Mouse (Mus musculus): ENCODE data around the gene Ctsc. TPM values are rescaled to one million over a fixed set of nuclear protein-coding genes. Genes with fewer than 3 reads are reported as not detected.

Ctsc gene
- polyA plus RNA-seq, 1 experiment from 2014 or later = 24.2 TPM

- H3K27ac ChIP-seq (replicated peaks; ENCODE audit: low read depth, low read length) = no peak overlapping the region
- DNase-seq (ENCODE audit: low spot score) = no peak
- WGBS = 85% methylated on average over 3 of the region's 3 CpGs
- no peak overlapping the region for H3K4me2 ChIP-seq (ENCODE audit: low read depth, low read length)
- no peaks in the 10 kb centered on the region for H3K27me3 ChIP-seq (ENCODE audit: control insufficient read depth, insufficient read depth, low read length)
- no peak overlapping the region for H3K4me3 ChIP-seq (ENCODE audit: low read depth, low read length)
- H3K36me3 ChIP-seq (replicated peaks; ENCODE audit: control insufficient read depth, insufficient read depth, low read depth, low read length) = no peaks in the 10 kb centered on the region
- H3K4me1 ChIP-seq (ENCODE audit: control insufficient read depth, insufficient read depth, low read length) = no peaks in the 10 kb centered on the region
- ATAC-seq (replicated peaks; ENCODE audit: insufficient number of reproducible peaks, low FRiP score, low TSS enrichment, low read depth) = no peak
- H3K9me3 ChIP-seq (replicated peaks; ENCODE audit: control insufficient read depth, low read length) = no peaks in the 10 kb centered on the region
- no peak overlapping the region for H3K9ac ChIP-seq (replicated peaks; ENCODE audit: low read length)
Measured at GRCm38 (mm10) chr7:88306725-88307124, 28.8 kb downstream of the Ctsc start.

- H3K36me3 ChIP-seq (replicated peaks; ENCODE audit: control insufficient read depth, insufficient read depth, low read depth, low read length) = no peaks in the 10 kb centered on the region
Measured at GRCm38 (mm10) chr7:88310398-88311180, 32.7 kb downstream of the Ctsc start.

GRCm38 (mm10) chr7:88316408-88316807 lies 38.5 kb downstream of the Ctsc start:
- Histone ChIP-seq H3K27me3 (ENCODE audit: control insufficient read depth, insufficient read depth, low read length) (no peaks in the 10 kb centered on the region), H3K4me2 (ENCODE audit: low read depth, low read length) (no peak overlapping the region), H3K4me3 (ENCODE audit: low read depth, low read length) (no peak overlapping the region), H3K27ac (replicated peaks; ENCODE audit: low read depth, low read length) (no peak overlapping the region), H3K4me1 (ENCODE audit: control insufficient read depth, insufficient read depth, low read length) (no peaks in the 10 kb centered on the region), H3K9ac (replicated peaks; ENCODE audit: low read length) (no peak overlapping the region), H3K36me3 (replicated peaks; ENCODE audit: control insufficient read depth, insufficient read depth, low read depth, low read length) (no peaks in the 10 kb centered on the region), H3K9me3 (replicated peaks; ENCODE audit: control insufficient read depth, low read length) (no peaks in the 10 kb centered on the region)
- 76% methylated on average over 3 of the region's 3 CpGs for WGBS
- DNase-seq (ENCODE audit: low spot score) (no peak), ATAC-seq (replicated peaks; ENCODE audit: insufficient number of reproducible peaks, low FRiP score, low TSS enrichment, low read depth) (no peak)

More at GRCm38 (mm10) chr7:88310398-88311180, 32.7 kb downstream of the Ctsc start:
- H3K9me3 ChIP-seq (replicated peaks; ENCODE audit: control insufficient read depth, low read length) = no peaks in the 10 kb centered on the region
- DNase-seq (ENCODE audit: low spot score) (no peak), ATAC-seq (replicated peaks; ENCODE audit: insufficient number of reproducible peaks, low FRiP score, low TSS enrichment, low read depth) (no peak)
- no peak overlapping the region for H3K9ac ChIP-seq (replicated peaks; ENCODE audit: low read length)
- H3K27me3 ChIP-seq (ENCODE audit: control insufficient read depth, insufficient read depth, low read length) = no peaks in the 10 kb centered on the region
- 84% methylated on average over 3 of the region's 3 CpGs for WGBS
- H3K27ac ChIP-seq (replicated peaks; ENCODE audit: low read depth, low read length) = no peak overlapping the region
- H3K4me3 ChIP-seq (ENCODE audit: low read depth, low read length) = no peak overlapping the region
- no peak overlapping the region for H3K4me2 ChIP-seq (ENCODE audit: low read depth, low read length)
- no peaks in the 10 kb centered on the region for H3K4me1 ChIP-seq (ENCODE audit: control insufficient read depth, insufficient read depth, low read length)

GRCm38 (mm10) chr7:88318474-88318873 lies 40.6 kb downstream of the Ctsc start:
- no peak overlapping the region for H3K27ac ChIP-seq (replicated peaks; ENCODE audit: low read depth, low read length)
- H3K4me1 ChIP-seq (ENCODE audit: control insufficient read depth, insufficient read depth, low read length) = no peaks in the 10 kb centered on the region
- no peak overlapping the region for H3K9ac ChIP-seq (replicated peaks; ENCODE audit: low read length)
- WGBS = 71% methylated on average over 1 of the region's 1 CpGs
- H3K9me3 ChIP-seq (replicated peaks; ENCODE audit: control insufficient read depth, low read length) = no peaks in the 10 kb centered on the region
- H3K36me3 ChIP-seq (replicated peaks; ENCODE audit: control insufficient read depth, insufficient read depth, low read depth, low read length) = no peaks in the 10 kb centered on the region
- no peak overlapping the region for H3K4me3 ChIP-seq (ENCODE audit: low read depth, low read length)
- no peak overlapping the region for H3K4me2 ChIP-seq (ENCODE audit: low read depth, low read length)
- no peak for ATAC-seq (replicated peaks; ENCODE audit: insufficient number of reproducible peaks, low FRiP score, low TSS enrichment, low read depth)
- H3K27me3 ChIP-seq (ENCODE audit: control insufficient read depth, insufficient read depth, low read length) = no peaks in the 10 kb centered on the region
- DNase-seq (ENCODE audit: low spot score) = no peak

GRCm38 (mm10) chr7:88318904-88319303 lies 41.0 kb downstream of the Ctsc start:
- 86% methylated on average over 2 of the region's 2 CpGs for WGBS
- H3K36me3 ChIP-seq (replicated peaks; ENCODE audit: control insufficient read depth, insufficient read depth, low read depth, low read length) = no peaks in the 10 kb centered on the region
- H3K27ac ChIP-seq (replicated peaks; ENCODE audit: low read depth, low read length) = no peak overlapping the region
- no peak overlapping the region for H3K4me3 ChIP-seq (ENCODE audit: low read depth, low read length)
- DNase-seq (ENCODE audit: low spot score) (no peak), ATAC-seq (replicated peaks; ENCODE audit: insufficient number of reproducible peaks, low FRiP score, low TSS enrichment, low read depth) (no peak)
- H3K4me2 ChIP-seq (ENCODE audit: low read depth, low read length) = no peak overlapping the region
- H3K4me1 ChIP-seq (ENCODE audit: control insufficient read depth, insufficient read depth, low read length) = no peaks in the 10 kb centered on the region
- no peak overlapping the region for H3K9ac ChIP-seq (replicated peaks; ENCODE audit: low read length)
- H3K9me3 ChIP-seq (replicated peaks; ENCODE audit: control insufficient read depth, low read length) = no peaks in the 10 kb centered on the region
- H3K27me3 ChIP-seq (ENCODE audit: control insufficient read depth, insufficient read depth, low read length) = no peaks in the 10 kb centered on the region

GRCm38 (mm10) chr7:88319414-88320140 lies 41.7 kb downstream of the Ctsc start:
- Histone ChIP-seq H3K27me3 (ENCODE audit: control insufficient read depth, insufficient read depth, low read length) (no peaks in the 10 kb centered on the region), H3K36me3 (replicated peaks; ENCODE audit: control insufficient read depth, insufficient read depth, low read depth, low read length) (no peaks in the 10 kb centered on the region), H3K9me3 (replicated peaks; ENCODE audit: control insufficient read depth, low read length) (no peaks in the 10 kb centered on the region), H3K4me2 (ENCODE audit: low read depth, low read length) (no peak overlapping the region), H3K4me3 (ENCODE audit: low read depth, low read length) (no peak overlapping the region), H3K9ac (replicated peaks; ENCODE audit: low read length) (no peak overlapping the region), H3K27ac (replicated peaks; ENCODE audit: low read depth, low read length) (no peak overlapping the region), H3K4me1 (ENCODE audit: control insufficient read depth, insufficient read depth, low read length) (no peaks in the 10 kb centered on the region)
- DNase-seq (ENCODE audit: low spot score) (no peak), ATAC-seq (replicated peaks; ENCODE audit: insufficient number of reproducible peaks, low FRiP score, low TSS enrichment, low read depth) (no peak)
- WGBS = 87% methylated on average over 3 of the region's 3 CpGs

GRCm38 (mm10) chr7:88320628-88321336 lies 42.9 kb downstream of the Ctsc start:
- 80% methylated on average over 12 of the region's 12 CpGs for WGBS
- Histone ChIP-seq H3K27me3 (ENCODE audit: control insufficient read depth, insufficient read depth, low read length) (no peaks in the 10 kb centered on the region), H3K4me2 (ENCODE audit: low read depth, low read length) (no peak overlapping the region), H3K9ac (replicated peaks; ENCODE audit: low read length) (no peak overlapping the region), H3K9me3 (replicated peaks; ENCODE audit: control insufficient read depth, low read length) (no peaks in the 10 kb centered on the region), H3K36me3 (replicated peaks; ENCODE audit: control insufficient read depth, insufficient read depth, low read depth, low read length) (no peaks in the 10 kb centered on the region), H3K4me3 (ENCODE audit: low read depth, low read length) (no peak overlapping the region), H3K4me1 (ENCODE audit: control insufficient read depth, insufficient read depth, low read length) (no peaks in the 10 kb centered on the region), H3K27ac (replicated peaks; ENCODE audit: low read depth, low read length) (no peak overlapping the region)
- DNase-seq (ENCODE audit: low spot score) (peak; percentile 61), ATAC-seq (replicated peaks; ENCODE audit: insufficient number of reproducible peaks, low FRiP score, low TSS enrichment, low read depth) (peak; percentile 72; the same call in 1 of the 2 replicates)
